Mouse (Mus musculus) layer of hippocampus, adult 9-11 months (tissue): ENCODE results near the gene Ube3b.
A peak's percentile ranks its signal among the peaks of the same experiment; 100 is the strongest.

Experiments used
- DNase-seq: peaks from one replicate; pipeline ENCODE4 v3.0.0; 2022

The Ube3b gene

GRCm38 (mm10) chr5:114380209-114381012, at the start of gene Ube3b, which contains the start of gene Kctd10:
Ube3b (plus strand) TSS chr5:114380607.
Kctd10 (minus strand) TSS chr5:114380508.
- DNase-seq = peak; percentile 80

GRCm38 (mm10) chr5:114342996-114343395, 37.4 kb upstream of the Ube3b start:
- DNase-seq = no peak

- DNase-seq = no peak
These were observed 36.8 kb upstream of the Ube3b start for GRCm38 (mm10) chr5:114343612-114344011.

GRCm38 (mm10) chr5:114345538-114345937, 34.9 kb upstream of the Ube3b start:
- DNase-seq = no peak

GRCm38 (mm10) chr5:114347005-114347404, 33.4 kb upstream of the Ube3b start:
- no peak for DNase-seq

GRCm38 (mm10) chr5:114351490-114351889, 28.9 kb upstream of the Ube3b start:
- no peak for DNase-seq

GRCm38 (mm10) chr5:114356250-114356935, 24.0 kb upstream of the Ube3b start:
- peak; percentile 78 for DNase-seq

- peak; percentile 67 for DNase-seq
These were observed 23.3 kb upstream of the Ube3b start for GRCm38 (mm10) chr5:114356936-114357751.

GRCm38 (mm10) chr5:114358833-114359232, 21.6 kb upstream of the Ube3b start:
- peak; percentile 82 for DNase-seq

GRCm38 (mm10) chr5:114359586-114359985, 20.8 kb upstream of the Ube3b start:
- DNase-seq = no peak

- no peak for DNase-seq
These were observed 19.4 kb upstream of the Ube3b start for GRCm38 (mm10) chr5:114360968-114361367.

GRCm38 (mm10) chr5:114365043-114365752, 15.2 kb upstream of the Ube3b start:
- no peak for DNase-seq

- no peak for DNase-seq
These were observed 12.3 kb upstream of the Ube3b start for GRCm38 (mm10) chr5:114368121-114368520.

- DNase-seq = no peak
These were observed 11.5 kb upstream of the Ube3b start for GRCm38 (mm10) chr5:114368803-114369496.

- no peak for DNase-seq
These were observed 10.5 kb upstream of the Ube3b start for GRCm38 (mm10) chr5:114369921-114370320.

- peak; percentile 16 for DNase-seq
These were observed 10.0 kb upstream of the Ube3b start for GRCm38 (mm10) chr5:114370371-114370776.

- no peak for DNase-seq
These were observed 9.1 kb upstream of the Ube3b start for GRCm38 (mm10) chr5:114371331-114371730.

GRCm38 (mm10) chr5:114371731-114372473, 8.5 kb upstream of the Ube3b start:
- DNase-seq = no peak

GRCm38 (mm10) chr5:114372565-114372964, 7.8 kb upstream of the Ube3b start:
- no peak for DNase-seq

GRCm38 (mm10) chr5:114373174-114373573, 7.2 kb upstream of the Ube3b start:
- no peak for DNase-seq

- no peak for DNase-seq
These were observed 6.8 kb upstream of the Ube3b start for GRCm38 (mm10) chr5:114373581-114373980.
